Comparison of ENCODE assay signal across 9 mouse cellular contexts in the genomic region with DNA sequence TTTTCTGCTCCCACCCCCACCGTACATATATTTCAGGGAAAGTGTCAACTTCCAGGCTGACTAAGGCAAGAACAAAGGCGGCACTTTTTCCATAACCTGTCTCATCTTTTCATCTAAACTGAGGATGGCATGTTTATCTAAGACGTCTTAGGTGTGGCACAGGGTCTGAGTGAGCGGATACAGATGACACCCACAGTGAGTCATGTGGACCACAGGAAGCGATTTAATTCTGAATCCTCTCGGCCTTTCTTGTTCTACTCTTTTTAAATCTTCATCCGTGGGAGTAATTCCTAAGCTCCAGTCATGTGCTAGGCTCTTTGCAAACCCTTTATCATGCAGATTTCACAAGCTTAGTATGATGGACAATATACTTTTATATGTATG.
DNase-seq lines count a peak whose midpoint lies in the region; ATAC-seq and TF ChIP-seq lines count a peak whose summit lies in the region.
"Had no signal": no experiment of that assay in that cellular context is flagged by ENCODE, and none has a peak within 500 bp of the region (broad histone marks: within the 10 kb centered on the region; RNA-seq: fewer than 3 reads in every experiment).

No protein-coding gene starts in this region.

- DNase-seq in frontal cortex, postnatal 25 days (ENCODE audit: low spot score in 2 of 2), result no peak
- DNase-seq in kidney, postnatal 0 days (ENCODE audit: low spot score), result no peak
- no peak for DNase-seq in kidney, adult 2 months
- DNase-seq in cerebellum, adult 11-12 months, result no peak
- DNase-seq in thymus, postnatal 4 days, result no peak
- DNase-seq: thymus, postnatal 14 days had no signal

- no peak for TF ChIP-seq CTCF in kidney, postnatal 0 days (IDR thresholded peaks at IDR 0.05; ENCODE audit: low read depth)
- no peak for TF ChIP-seq CTCF in kidney, adult 2 months (conservative IDR thresholded peaks at IDR 0.05; ENCODE audit: insufficient read depth, insufficient read length, low read depth, low read length)
- TF ChIP-seq CTCF in E14TG2a.4 (conservative IDR thresholded peaks at IDR 0.05; ENCODE audit: low read length), result no peak

- H3K4me2 ChIP-seq in kidney, postnatal 0 days (ENCODE audit: low read length), result peak overlapping the region; percentile 47; the same call in 1 of the 2 replicates

- no peaks in the 10 kb centered on the region for H3K36me3 ChIP-seq in kidney, postnatal 0 days (ENCODE audit: insufficient read depth, low read length)
- no peaks in the 10 kb centered on the region for H3K36me3 ChIP-seq in kidney, adult 2 months (ENCODE audit: control insufficient read depth, insufficient read depth, low read length)
- no peaks in the 10 kb centered on the region for H3K36me3 ChIP-seq in E14TG2a.4 (ENCODE audit: insufficient read depth, low read length)

- H3K4me1 ChIP-seq in kidney, postnatal 0 days (replicated peaks; ENCODE audit: insufficient read depth, low read length), result 0 out of 2 replicates have a peak, but pooled peaks cover 10% of the 10 kb centered on the region
- H3K4me1 ChIP-seq in kidney, adult 2 months (ENCODE audit: control insufficient read depth, insufficient read depth, low read length), result no peaks in the 10 kb centered on the region
- 0 out of 2 replicates have a peak, but pooled peaks cover 7% of the 10 kb centered on the region for H3K4me1 ChIP-seq in E14TG2a.4 (replicated peaks; ENCODE audit: low read depth, low read length)

- no peak for TF ChIP-seq POLR2A in kidney, adult 2 months (IDR thresholded peaks at IDR 0.05; ENCODE audit: low read depth, low read length)

- no peaks in the 10 kb centered on the region for H3K9me3 ChIP-seq in kidney, postnatal 0 days (replicated peaks; ENCODE audit: low read length)
- H3K9me3 ChIP-seq in E14TG2a.4 (ENCODE audit: low read length), result no peaks in the 10 kb centered on the region

- H3K27ac ChIP-seq in kidney, postnatal 0 days, result no peak overlapping the region
- no peak overlapping the region for H3K27ac ChIP-seq in kidney, adult 2 months (ENCODE audit: insufficient read depth, low read depth, low read length)

- 54% methylated on average over 7 of the region's 7 CpGs for WGBS in kidney, postnatal 0 days
- WGBS in kidney, adult 2 months, result 63% methylated on average over 7 of the region's 7 CpGs

- H3K27me3 ChIP-seq in kidney, postnatal 0 days (ENCODE audit: insufficient read depth, low read length), result no peaks in the 10 kb centered on the region
- no peaks in the 10 kb centered on the region for H3K27me3 ChIP-seq in kidney, adult 2 months (replicated peaks; ENCODE audit: control insufficient read depth, insufficient read depth, low read length)
- no peaks in the 10 kb centered on the region for H3K27me3 ChIP-seq in E14TG2a.4 (ENCODE audit: insufficient read depth, low read length)

- H3K4me3 ChIP-seq in kidney, postnatal 0 days (replicated peaks; ENCODE audit: low read depth, low read length), result no peak overlapping the region
- H3K4me3 ChIP-seq in kidney, adult 2 months (ENCODE audit: insufficient read depth, low read depth, low read length), result no peak overlapping the region
- H3K4me3 ChIP-seq in E14TG2a.4 (replicated peaks; ENCODE audit: low read length), result peak overlapping the region; percentile 29; the same call in 1 of the 2 replicates

- ATAC-seq in frontal cortex, adult (ENCODE audit: low TSS enrichment), result peak; percentile 51
- no peak for ATAC-seq in kidney, postnatal 0 days (replicated peaks; ENCODE audit: low FRiP score, low read depth)
- peak; percentile 32 for ATAC-seq in inflammation-experienced regulatory T-cells, adult 6 months

- H3K9ac ChIP-seq in kidney, postnatal 0 days (ENCODE audit: low read depth, low read length), result no peak overlapping the region
